Mouse (Mus musculus): ENCODE measurements at regions not wholly inside any gene's neighbourhood (a gene's known extent, or its start where the extent isn't known, plus 50 kb on each side); places are given as distances from the start of the nearest gene placed in this dataset.

- DNase-seq (ENCODE audit: low spot score) (no peak), ATAC-seq (ENCODE audit: low FRiP score, low read depth) (no peak)
- Histone ChIP-seq H3K4me3 (replicated peaks; ENCODE audit: low read length) (no peak overlapping the region), H3K36me3 (ENCODE audit: control insufficient read depth, insufficient read depth, low read length) (no peaks in the 10 kb centered on the region), H3K9me3 (ENCODE audit: control insufficient read depth, low read length) (no peaks in the 10 kb centered on the region), H3K4me1 (ENCODE audit: control insufficient read depth, insufficient read depth, low read length) (peaks cover 25% of the 10 kb centered on the region), H3K27me3 (ENCODE audit: control insufficient read depth, insufficient read depth, low read length) (no peaks in the 10 kb centered on the region), H3K27ac (replicated peaks; ENCODE audit: low read depth, low read length) (no peak overlapping the region), H3K4me2 (replicated peaks; ENCODE audit: low read depth, low read length, severe bottlenecking) (no peak overlapping the region), H3K9ac (ENCODE audit: low read depth, low read length, severe bottlenecking) (no peak overlapping the region)
- 71% methylated on average over 15 of the region's 15 CpGs for WGBS
- TF ChIP-seq POLR2A (IDR thresholded peaks at IDR 0.05; ENCODE audit: borderline replicate concordance, extremely low read depth, insufficient read depth, insufficient read length), result no peak
These were observed 50.7 kb upstream of the Intu start for GRCm38 (mm10) chr3:40480258-40480951.
